Mouse (Mus musculus): ENCODE data around the gene Dok7.

- TF ChIP-seq CTCF (IDR thresholded peaks at IDR 0.05; ENCODE audit: low read depth) = no peak
- no peak for TF ChIP-seq EP300 (IDR thresholded peaks at IDR 0.05; ENCODE audit: low read depth)
These were observed 15.2 kb upstream of the Dok7 start, which contains the start of gene Hgfac for GRCm38 (mm10) chr5:35041268-35041829.

Measured in liver, postnatal 0 days (tissue).